Mouse (Mus musculus) hindbrain, embryonic 12.5 days (tissue): ENCODE data around the gene Atp13a3. TPM values are rescaled to one million over a fixed set of nuclear protein-coding genes. Genes with fewer than 3 reads are reported as not detected.
"Not testable (repeated sequence)": the region's sequence is repeated elsewhere in the genome, so short reads cannot be mapped to it uniquely, and the experiment has no call there.

Source experiments
- ATAC-seq: fragments of 200-750 bp; cut with Nextera tagmentation; 2 replicates; pipeline ENCODE4 v1.8.0; 2017; ENCODE audit warnings: moderate TSS enrichment; ENCODE audit not compliant: low FRiP score
- H3K27ac ChIP-seq: fragments of 300-500 bp; sonication (generic); 2 replicates; pipeline ENCODE4 v1.5.1; 2016; ENCODE audit warnings: mild to moderate bottlenecking
- H3K27me3 ChIP-seq: fragments of 300-500 bp; sonication (generic); 2 replicates; pipeline ENCODE4 v1.6.1; 2016; ENCODE audit warnings: mild to moderate bottlenecking
- H3K36me3 ChIP-seq: fragments of 300-500 bp; sonication (generic); 2 replicates; pipeline ENCODE4 v1.6.1; 2016; ENCODE audit warnings: mild to moderate bottlenecking
- H3K4me1 ChIP-seq: fragments of 300-500 bp; sonication (generic); 2 replicates; pipeline ENCODE4 v1.6.1; 2016
- H3K4me2 ChIP-seq: fragments of 300-500 bp; sonication (generic); replicated peaks from 2 replicates; pipeline ENCODE4 v1.6.1; 2016; ENCODE audit warnings: mild to moderate bottlenecking
- H3K4me3 ChIP-seq: fragments of 300-500 bp; sonication (generic); 2 replicates; pipeline ENCODE4 v1.5.1; 2016; ENCODE audit warnings: mild to moderate bottlenecking
- H3K9ac ChIP-seq: fragments of 300-500 bp; sonication (generic); 2 replicates; pipeline ENCODE4 v1.6.1; 2016; ENCODE audit warnings: mild to moderate bottlenecking, moderate library complexity
- H3K9me3 ChIP-seq: fragments of 300-500 bp; sonication (generic); replicated peaks from 2 replicates; pipeline ENCODE4 v1.6.1; 2016; ENCODE audit warnings: mild to moderate bottlenecking
- WGBS: fragments of 180-500 bp; shearing (Covaris S2); methylation state at CpG from one replicate; pipeline ENCODE4 v1.1.7; 2016; 5-methylcytosine and 5-hydroxymethylcytosine counted together
- polyA plus RNA-seq: library from polyadenylated mRNA; unstranded; fragments of >200 nt; fragmentation: Nextera tagmentation; extraction: Ambion mirVana; gene quantifications from 2 replicates; pipeline ENCODE4 v1.2.1, GENCODE M21; 2016

Gene Atp13a3
- 14.6 and 14.8 TPM in 2 replicates for polyA plus RNA-seq

GRCm38 (mm10) chr16:30405925-30406670, at the start of gene Atp13a3:
TSS of gene Atp13a3 (minus strand) at chr16:30405975.
- WGBS, result 71% methylated on average over 11 of the region's 11 CpGs
- ATAC-seq, result no peak
- Histone ChIP-seq H3K27ac (no peak within 1 kb of the TSS), H3K36me3 (no peaks in the 10 kb centered on the region), H3K27me3 (no peaks in the 10 kb centered on the region), H3K9me3 (no peaks in the 10 kb centered on the region), H3K4me3 (no peak within 1 kb of the TSS), H3K4me2 (no peak within 1 kb of the TSS), H3K4me1 (no peaks in the 10 kb centered on the region), H3K9ac (no peak within 1 kb of the TSS)

- Histone ChIP-seq H3K4me2 (no peak overlapping the region), H3K4me1 (no peaks in the 10 kb centered on the region), H3K9ac (no peak overlapping the region), H3K9me3 (no peaks in the 10 kb centered on the region), H3K4me3 (no peak overlapping the region), H3K27me3 (no peaks in the 10 kb centered on the region), H3K27ac (no peak overlapping the region), H3K36me3 (no peaks in the 10 kb centered on the region)
- whole genome bisulfite sequencing, result 86% methylated on average over 5 of the region's 5 CpGs
- ATAC-seq, result no peak
These were observed 47.6 kb upstream of the Atp13a3 start for GRCm38 (mm10) chr16:30453213-30453975.

- not testable (repeated sequence) for H3K9ac ChIP-seq, H3K4me2 ChIP-seq, H3K9me3 ChIP-seq, H3K4me1 ChIP-seq, ATAC-seq, H3K27me3 ChIP-seq, H3K36me3 ChIP-seq, H3K27ac ChIP-seq, H3K4me3 ChIP-seq
- WGBS, result 86% methylated on average over 2 of the region's 2 CpGs
These were observed 45.4 kb upstream of the Atp13a3 start for GRCm38 (mm10) chr16:30451174-30451573.

GRCm38 (mm10) chr16:30449017-30449416, 43.2 kb upstream of the Atp13a3 start:
- H3K4me1 ChIP-seq, result no peaks in the 10 kb centered on the region
- no peak for ATAC-seq
- H3K4me3 ChIP-seq, result no peak overlapping the region
- H3K27ac ChIP-seq, result no peak overlapping the region
- H3K27me3 ChIP-seq, result no peaks in the 10 kb centered on the region
- no peak overlapping the region for H3K9ac ChIP-seq
- H3K9me3 ChIP-seq, result no peaks in the 10 kb centered on the region
- H3K4me2 ChIP-seq, result no peak overlapping the region
- H3K36me3 ChIP-seq, result no peaks in the 10 kb centered on the region
- WGBS, result 94% methylated on average over 1 of the region's 1 CpGs

- no peaks in the 10 kb centered on the region for H3K4me1 ChIP-seq
These were observed 42.4 kb upstream of the Atp13a3 start for GRCm38 (mm10) chr16:30448169-30448568.

GRCm38 (mm10) chr16:30447642-30448041, 41.9 kb upstream of the Atp13a3 start:
- Histone ChIP-seq H3K27ac (no peak overlapping the region), H3K4me1 (no peaks in the 10 kb centered on the region), H3K4me2 (no peak overlapping the region), H3K27me3 (no peaks in the 10 kb centered on the region), H3K36me3 (no peaks in the 10 kb centered on the region), H3K9ac (no peak overlapping the region), H3K4me3 (no peak overlapping the region), H3K9me3 (no peaks in the 10 kb centered on the region)
- WGBS, result 75% methylated on average over 4 of the region's 4 CpGs
- no peak for ATAC-seq

More at GRCm38 (mm10) chr16:30448169-30448568, 42.4 kb upstream of the Atp13a3 start:
- WGBS, result 82% methylated on average over 3 of the region's 3 CpGs
- Histone ChIP-seq H3K36me3 (no peaks in the 10 kb centered on the region), H3K4me3 (no peak overlapping the region), H3K27me3 (no peaks in the 10 kb centered on the region), H3K9ac (no peak overlapping the region), H3K4me2 (no peak overlapping the region), H3K9me3 (no peaks in the 10 kb centered on the region), H3K27ac (no peak overlapping the region)
- no peak for ATAC-seq

GRCm38 (mm10) chr16:30443411-30443810, 37.6 kb upstream of the Atp13a3 start:
- Histone ChIP-seq H3K4me2 (no peak overlapping the region), H3K9ac (no peak overlapping the region), H3K4me1 (no peaks in the 10 kb centered on the region), H3K36me3 (no peaks in the 10 kb centered on the region), H3K9me3 (no peaks in the 10 kb centered on the region), H3K27me3 (no peaks in the 10 kb centered on the region), H3K27ac (no peak overlapping the region), H3K4me3 (no peak overlapping the region)
- ATAC-seq, result no peak
- WGBS, result 55% methylated on average over 8 of the region's 8 CpGs

- Histone ChIP-seq H3K4me3 (no peak overlapping the region), H3K9me3 (no peaks in the 10 kb centered on the region), H3K27ac (no peak overlapping the region), H3K4me1 (no peaks in the 10 kb centered on the region), H3K9ac (no peak overlapping the region), H3K27me3 (no peaks in the 10 kb centered on the region), H3K36me3 (no peaks in the 10 kb centered on the region), H3K4me2 (no peak overlapping the region)
- ATAC-seq, result no peak
- 93% methylated on average over 2 of the region's 2 CpGs for WGBS
These were observed 36.7 kb upstream of the Atp13a3 start for GRCm38 (mm10) chr16:30442451-30442850.

GRCm38 (mm10) chr16:30441409-30441808, 35.6 kb upstream of the Atp13a3 start:
- no peaks in the 10 kb centered on the region for H3K9me3 ChIP-seq
- ATAC-seq, result no peak
- no peak overlapping the region for H3K4me2 ChIP-seq
- H3K27me3 ChIP-seq, result no peaks in the 10 kb centered on the region
- H3K4me1 ChIP-seq, result no peaks in the 10 kb centered on the region
- no peaks in the 10 kb centered on the region for H3K36me3 ChIP-seq
- H3K9ac ChIP-seq, result no peak overlapping the region
- H3K27ac ChIP-seq, result no peak overlapping the region
- 86% methylated on average over 4 of the region's 4 CpGs for WGBS
- H3K4me3 ChIP-seq, result no peak overlapping the region

GRCm38 (mm10) chr16:30439841-30440240, 34.1 kb upstream of the Atp13a3 start:
- no peaks in the 10 kb centered on the region for H3K36me3 ChIP-seq
- no peak for ATAC-seq

GRCm38 (mm10) chr16:30439411-30439810, 33.6 kb upstream of the Atp13a3 start:
- Histone ChIP-seq H3K9ac (no peak overlapping the region), H3K27ac (no peak overlapping the region), H3K27me3 (no peaks in the 10 kb centered on the region), H3K4me3 (no peak overlapping the region), H3K36me3 (no peaks in the 10 kb centered on the region), H3K4me2 (no peak overlapping the region), H3K4me1 (no peaks in the 10 kb centered on the region), H3K9me3 (no peaks in the 10 kb centered on the region)
- no peak for ATAC-seq
- WGBS, result 88% methylated on average over 6 of the region's 6 CpGs

More at GRCm38 (mm10) chr16:30439841-30440240, 34.1 kb upstream of the Atp13a3 start:
- no peaks in the 10 kb centered on the region for H3K4me1 ChIP-seq
- H3K9ac ChIP-seq, result no peak overlapping the region
- no peaks in the 10 kb centered on the region for H3K27me3 ChIP-seq
- H3K27ac ChIP-seq, result no peak overlapping the region
- no peak overlapping the region for H3K4me3 ChIP-seq
- H3K4me2 ChIP-seq, result no peak overlapping the region
- WGBS, result 75% methylated on average over 5 of the region's 5 CpGs
- H3K9me3 ChIP-seq, result no peaks in the 10 kb centered on the region

GRCm38 (mm10) chr16:30436276-30436675, 30.5 kb upstream of the Atp13a3 start:
- ATAC-seq, result no peak
- 89% methylated on average over 7 of the region's 7 CpGs for WGBS
- Histone ChIP-seq H3K4me2 (no peak overlapping the region), H3K36me3 (no peaks in the 10 kb centered on the region), H3K27me3 (no peaks in the 10 kb centered on the region), H3K4me3 (no peak overlapping the region), H3K27ac (no peak overlapping the region), H3K9me3 (no peaks in the 10 kb centered on the region), H3K4me1 (no peaks in the 10 kb centered on the region), H3K9ac (no peak overlapping the region)
